ENCODE assay signal across 9 mouse cellular contexts in the genomic region with DNA sequence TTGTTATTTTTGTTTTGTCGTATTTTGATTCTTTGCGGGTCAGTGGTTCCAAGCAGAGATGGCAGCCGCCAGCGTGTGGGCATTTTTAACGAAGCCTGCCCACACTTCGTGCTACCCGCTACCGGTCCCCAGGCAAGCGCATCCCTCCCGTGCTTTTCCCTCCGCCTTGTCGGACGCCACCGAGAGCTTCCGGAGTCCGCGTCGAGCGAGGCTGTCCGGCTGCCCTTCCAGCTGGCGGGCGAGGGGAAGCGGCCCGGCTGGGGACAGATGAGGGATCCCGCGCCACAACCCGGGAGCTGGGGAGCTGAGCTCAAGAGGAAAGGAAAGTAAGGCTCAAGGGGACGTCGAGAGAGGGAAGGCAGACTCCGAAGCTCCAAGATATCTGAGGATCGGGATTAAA. TPM values are rescaled to one million over a fixed set of nuclear protein-coding genes. Genes with fewer than 3 reads are reported as not detected.
DNase-seq lines count a peak whose midpoint lies in the region; ATAC-seq and TF ChIP-seq lines count a peak whose summit lies in the region.
"Had no signal": no experiment of that assay in that cellular context is flagged by ENCODE, and none has a peak within 500 bp of the region (broad histone marks: within the 10 kb centered on the region; RNA-seq: fewer than 3 reads in every experiment).

No protein-coding gene starts in this region.

- 0 out of 2 replicates have a peak, but pooled peaks cover 4% of the 10 kb centered on the region for H3K4me1 ChIP-seq in heart, embryonic 12.5 days (replicated peaks)
- H3K4me1 ChIP-seq in hindbrain, postnatal 0 days (ENCODE audit: insufficient read depth, low read length) = no peaks in the 10 kb centered on the region
- H3K4me1 ChIP-seq in midbrain, embryonic 13.5 days (replicated peaks) = no peaks in the 10 kb centered on the region; the same call in 1 of the 2 replicates

- peak overlapping the region; percentile 63 for H3K4me2 ChIP-seq in heart, embryonic 12.5 days
- H3K4me2 ChIP-seq in hindbrain, postnatal 0 days (ENCODE audit: low read depth, low read length) = peak overlapping the region; percentile 11; the same call in 1 of the 2 replicates
- peak overlapping the region; percentile 20; the same call in 1 of the 2 replicates for H3K4me2 ChIP-seq in midbrain, embryonic 13.5 days (replicated peaks)

- ATAC-seq in heart, embryonic 12.5 days (ENCODE audit: insufficient number of reproducible peaks, low FRiP score) = no peak
- ATAC-seq in hindbrain, postnatal 0 days = no peak
- no peak for ATAC-seq in midbrain, embryonic 13.5 days

- no peaks in the 10 kb centered on the region for H3K9me3 ChIP-seq in heart, embryonic 12.5 days (replicated peaks)
- no peaks in the 10 kb centered on the region for H3K9me3 ChIP-seq in hindbrain, postnatal 0 days (ENCODE audit: low read length)
- H3K9me3 ChIP-seq in midbrain, embryonic 13.5 days = no peaks in the 10 kb centered on the region

- H3K9ac ChIP-seq in heart, embryonic 12.5 days = no peak overlapping the region
- peak overlapping the region; percentile 22 for H3K9ac ChIP-seq in hindbrain, postnatal 0 days (replicated peaks; ENCODE audit: low read length)
- peak overlapping the region; percentile 73 for H3K9ac ChIP-seq in midbrain, embryonic 13.5 days (replicated peaks)

- under 1% methylated on average over 31 of the region's 31 CpGs for WGBS in heart, embryonic 12.5 days
- 1% methylated on average over 31 of the region's 31 CpGs for WGBS in hindbrain, postnatal 0 days
- WGBS in midbrain, embryonic 13.5 days = under 1% methylated on average over 31 of the region's 31 CpGs

- no peak for DNase-seq in heart, adult 11 months
- DNase-seq in embryo, embryonic 10 days (ENCODE audit: low spot score) = peak; percentile 72
- no peak for DNase-seq in hindbrain, postnatal 0 days (ENCODE audit: low spot score)
- DNase-seq in left cerebral cortex, adult 9 months (ENCODE audit: low spot score in 2 of 2) = no peak
- no peak for DNase-seq in layer of hippocampus, adult 18-20 months (ENCODE audit: low spot score in 2 of 2)
- DNase-seq in frontal cortex, postnatal 25 days (ENCODE audit: low spot score in 2 of 2) = no peak

- TF ChIP-seq CTCF in hindbrain, postnatal 0 days (IDR thresholded peaks at IDR 0.05; ENCODE audit: low read depth) = no peak

- H3K4me3 ChIP-seq in heart, embryonic 12.5 days = peak overlapping the region; percentile 38
- peak overlapping the region; percentile 26 for H3K4me3 ChIP-seq in hindbrain, postnatal 0 days (ENCODE audit: low read length)
- peak overlapping the region; percentile 43 for H3K4me3 ChIP-seq in midbrain, embryonic 13.5 days (replicated peaks)
- H3K4me3 ChIP-seq: erythroblast, embryonic 14.5 days had no signal

- no peaks in the 10 kb centered on the region for H3K36me3 ChIP-seq in heart, embryonic 12.5 days
- no peaks in the 10 kb centered on the region for H3K36me3 ChIP-seq in hindbrain, postnatal 0 days (ENCODE audit: insufficient read depth, low read length)
- H3K36me3 ChIP-seq in midbrain, embryonic 13.5 days = no peaks in the 10 kb centered on the region

- H3K27ac ChIP-seq in heart, embryonic 12.5 days (ENCODE audit: poor library complexity, severe bottlenecking) = no peak overlapping the region
- H3K27ac ChIP-seq in hindbrain, postnatal 0 days = peak overlapping the region; percentile 42; the same call in 1 of the 2 replicates
- H3K27ac ChIP-seq in midbrain, embryonic 13.5 days = peak overlapping the region; percentile 88

- peaks cover 62% of the 10 kb centered on the region for H3K27me3 ChIP-seq in heart, embryonic 12.5 days (replicated peaks)
- peaks cover 64% of the 10 kb centered on the region for H3K27me3 ChIP-seq in hindbrain, postnatal 0 days (ENCODE audit: insufficient read depth, low read length)
- H3K27me3 ChIP-seq in midbrain, embryonic 13.5 days = peaks cover 82% of the 10 kb centered on the region

RNA-seq across cellular contexts. Expression of gene Tfap2b, which starts 1.1 kb away (rescaled TPM):
- polyA plus RNA-seq in heart, embryonic 12.5 days (2016; fragmentation: Nextera tagmentation; extraction: Ambion mirVana) = 0.23 and 0.31 TPM in 2 replicates
- total RNA-seq in hindbrain, postnatal 0 days (2014; rRNA removed) = 35.3 and 36.5 TPM in 2 replicates
- 48.7 and 50.4 TPM in 2 replicates for polyA plus RNA-seq in hindbrain, postnatal 0 days (2015; fragmentation: Nextera tagmentation; extraction: Ambion mirVana)
- 256 and 296 TPM in 2 replicates for polyA plus RNA-seq in midbrain, embryonic 13.5 days (2015; fragmentation: Nextera tagmentation; extraction: Ambion mirVana)
- total RNA-seq in layer of hippocampus, adult 18-20 months (2021) = under 1 TPM in 1 of 2 experiments, not detected in 1; 0.15 TPM
- polyA plus RNA-seq: erythroblast, embryonic 14.5 days had no signal

Comparison
In these comparisons a context has a peak if more than half of its experiments do, and no peak if none do; other contexts are left out.
1. H3K4me2 ChIP-seq: peak in every context shown above with its lines; median percentile 63 in heart, embryonic 12.5 days; 20 in midbrain, embryonic 13.5 days; 11 in hindbrain, postnatal 0 days.
2. RNA of gene Tfap2b, which starts 1.1 kb away (polyA plus RNA-seq): 256 to 296 TPM in midbrain, embryonic 13.5 days and 48.7 to 50.4 TPM in hindbrain, postnatal 0 days; 0.23 to 0.31 TPM in heart, embryonic 12.5 days; every median in the first group is over 10 times any median in the second.
3. Peak in every context shown above with its lines, with median percentiles within 50 percentile points of each other: H3K4me3 ChIP-seq.